In genomic region chr6:42247173-42247572, GRCm38 (mm10) we compare ENCODE assay signal across 10 mouse cellular contexts. TPM values are rescaled to one million over a fixed set of nuclear protein-coding genes. Genes with fewer than 3 reads are reported as not detected.
DNase-seq lines count a peak whose midpoint lies in the region; ATAC-seq and TF ChIP-seq lines count a peak whose summit lies in the region.
"Had no signal": no experiment of that assay in that cellular context is flagged by ENCODE, and none has a peak within 500 bp of the region (broad histone marks: within the 10 kb centered on the region; RNA-seq: fewer than 3 reads in every experiment).

No protein-coding gene starts in this region.

- H3K9ac ChIP-seq in hindbrain, embryonic 16.5 days (ENCODE audit: low read depth, low read length), result peak overlapping the region; percentile 35; the same call in 1 of the 2 replicates
- H3K9ac ChIP-seq in liver, embryonic 15.5 days, result no peak overlapping the region
- no peak overlapping the region for H3K9ac ChIP-seq in heart, embryonic 11.5 days (ENCODE audit: low read depth, low read length)

- peaks cover 7% of the 10 kb centered on the region for H3K4me1 ChIP-seq in thymus, adult 2 months (replicated peaks; ENCODE audit: control insufficient read depth, insufficient read depth, low read length)
- no peaks in the 10 kb centered on the region for H3K4me1 ChIP-seq in hindbrain, embryonic 16.5 days (ENCODE audit: control insufficient read depth, insufficient read depth, low read depth, low read length)
- H3K4me1 ChIP-seq in liver, embryonic 15.5 days (replicated peaks), result peaks cover 22% of the 10 kb centered on the region
- peaks cover 6% of the 10 kb centered on the region; the same call in 1 of the 2 replicates for H3K4me1 ChIP-seq in heart, embryonic 11.5 days (ENCODE audit: control insufficient read depth, insufficient read depth, low read length)

- intact Hi-C loops in heart, postnatal 10 days (cut with DNase I), result no loop called here

- TF ChIP-seq CTCF in thymus, adult 2 months (IDR thresholded peaks at IDR 0.05; ENCODE audit: borderline replicate concordance, control insufficient read depth, extremely low read depth, insufficient read depth, low read length, poor library complexity), result no peak

- H3K27me3 ChIP-seq in thymus, adult 2 months (ENCODE audit: control insufficient read depth, insufficient read depth, low read length), result no peaks in the 10 kb centered on the region
- H3K27me3 ChIP-seq in hindbrain, embryonic 16.5 days (replicated peaks; ENCODE audit: control insufficient read depth, insufficient read depth, low read length), result no peaks in the 10 kb centered on the region
- H3K27me3 ChIP-seq in liver, embryonic 15.5 days, result peaks cover 21% of the 10 kb centered on the region
- H3K27me3 ChIP-seq in heart, embryonic 11.5 days (ENCODE audit: control insufficient read depth, insufficient read depth, low read length), result peaks cover 6% of the 10 kb centered on the region; the same call in 1 of the 2 replicates

- no peak overlapping the region for H3K27ac ChIP-seq in thymus, adult 2 months (ENCODE audit: control insufficient read depth, insufficient read depth, low read length)
- H3K27ac ChIP-seq in hindbrain, embryonic 16.5 days (ENCODE audit: low read depth, low read length), result no peak overlapping the region; the same call in 1 of the 2 replicates
- H3K27ac ChIP-seq in liver, embryonic 15.5 days (replicated peaks), result no peak overlapping the region
- H3K27ac ChIP-seq in heart, embryonic 11.5 days (ENCODE audit: low read depth, low read length), result no peak overlapping the region

- H3K36me3 ChIP-seq in thymus, adult 2 months (ENCODE audit: control insufficient read depth, insufficient read depth, low read length), result no peaks in the 10 kb centered on the region
- H3K36me3 ChIP-seq in hindbrain, embryonic 16.5 days (ENCODE audit: control insufficient read depth, insufficient read depth, low read length), result no peaks in the 10 kb centered on the region
- H3K36me3 ChIP-seq in liver, embryonic 15.5 days (replicated peaks), result no peaks in the 10 kb centered on the region
- no peaks in the 10 kb centered on the region for H3K36me3 ChIP-seq in heart, embryonic 11.5 days (ENCODE audit: control insufficient read depth, insufficient read depth, low read length)

- no peak for TF ChIP-seq POLR2A in thymus, adult 2 months (IDR thresholded peaks at IDR 0.05; ENCODE audit: control insufficient read depth, extremely low read depth, insufficient read depth, low read length, poor library complexity)

- no peak overlapping the region for H3K4me3 ChIP-seq in thymus, adult 2 months (ENCODE audit: control insufficient read depth, insufficient read depth, low read length)
- H3K4me3 ChIP-seq in hindbrain, embryonic 16.5 days (ENCODE audit: low read length), result peak overlapping the region; percentile 33
- H3K4me3 ChIP-seq in liver, embryonic 15.5 days (replicated peaks), result no peak overlapping the region
- H3K4me3 ChIP-seq in heart, embryonic 11.5 days (ENCODE audit: low read depth, low read length), result no peak overlapping the region

- H3K4me2 ChIP-seq in hindbrain, embryonic 16.5 days (ENCODE audit: low read length), result peak overlapping the region; percentile 48
- peak overlapping the region; percentile 4; the same call in 1 of the 2 replicates for H3K4me2 ChIP-seq in liver, embryonic 15.5 days
- H3K4me2 ChIP-seq in heart, embryonic 11.5 days, result no peak overlapping the region

- WGBS in thymus, adult 2 months, result 76% methylated on average over 8 of the region's 8 CpGs
- 8% methylated on average over 8 of the region's 8 CpGs for WGBS in hindbrain, embryonic 16.5 days
- 21% methylated on average over 8 of the region's 8 CpGs for WGBS in liver, embryonic 15.5 days (ENCODE audit: insufficient replicate concordance)
- WGBS in heart, embryonic 11.5 days (ENCODE audit: insufficient replicate concordance), result 12% methylated on average over 8 of the region's 8 CpGs

- DNase-seq in thymus, adult 2 months, result peak; percentile 14
- no peak for DNase-seq in thymus, postnatal 0 days (ENCODE audit: low spot score)
- DNase-seq in thymus, postnatal 4 days, result peak; percentile 46
- DNase-seq in urinary bladder, adult 18-20 months (ENCODE audit: low spot score in 2 of 2), result no peak
- no peak for DNase-seq in heart, postnatal 10 days

- peak; percentile 65 for ATAC-seq in hindbrain, embryonic 16.5 days
- no peak for ATAC-seq in liver, embryonic 15.5 days (ENCODE audit: insufficient read depth)
- ATAC-seq in heart, embryonic 11.5 days (replicated peaks; ENCODE audit: insufficient number of reproducible peaks, low FRiP score, low TSS enrichment), result no peak

- H3K9me3 ChIP-seq in hindbrain, embryonic 16.5 days (ENCODE audit: control insufficient read depth, low read length), result no peaks in the 10 kb centered on the region
- H3K9me3 ChIP-seq in liver, embryonic 15.5 days (replicated peaks), result no peaks in the 10 kb centered on the region
- no peaks in the 10 kb centered on the region for H3K9me3 ChIP-seq in heart, embryonic 11.5 days (replicated peaks; ENCODE audit: control insufficient read depth, low read length)

RNA-seq across cellular contexts. Expression of gene Gstk1, which starts 1.4 kb away (rescaled TPM):
- polyA plus RNA-seq in thymus, adult 2 months (2012; rRNA removed), result 9.7 and 11.7 TPM in 2 replicates
- polyA plus RNA-seq in thymus, postnatal 0 days (2015; fragmentation: Nextera tagmentation; extraction: Ambion mirVana), result 7.5 and 10.0 TPM in 2 replicates
- polyA plus RNA-seq in hindbrain, embryonic 16.5 days (2015; fragmentation: Nextera tagmentation; extraction: Ambion mirVana), result 14.2 and 15.0 TPM in 2 replicates
- polyA plus RNA-seq in liver, embryonic 15.5 days (2015; fragmentation: Nextera tagmentation; extraction: Ambion mirVana), result 6.9 and 8.1 TPM in 2 replicates
- 13.4 and 14.7 TPM in 2 replicates for polyA plus RNA-seq in heart, embryonic 11.5 days (2014; fragmentation: Nextera tagmentation; extraction: Ambion mirVana)
- 10 to 100 TPM; 29.3 to 32.6 TPM for total RNA-seq in heart, postnatal 10 days (2021)

RNA-seq across cellular contexts. Expression of gene Tmem139, which starts 14.6 kb away (rescaled TPM):
- polyA plus RNA-seq in thymus, adult 2 months (2012; rRNA removed), result 0.59 TPM in 1 of 2 replicates, not detected in the other
- polyA plus RNA-seq in thymus, postnatal 0 days (2015; fragmentation: Nextera tagmentation; extraction: Ambion mirVana), result 0.43 and 0.54 TPM in 2 replicates
- polyA plus RNA-seq in hindbrain, embryonic 16.5 days (2015; fragmentation: Nextera tagmentation; extraction: Ambion mirVana), result 0.14 TPM in 2 replicates
- 0.07 TPM in 1 of 2 replicates, not detected in the other for polyA plus RNA-seq in liver, embryonic 15.5 days (2015; fragmentation: Nextera tagmentation; extraction: Ambion mirVana)
- polyA plus RNA-seq in heart, embryonic 11.5 days (2014; fragmentation: Nextera tagmentation; extraction: Ambion mirVana), result 0.51 TPM in 1 of 2 replicates, not detected in the other
- not detected for total RNA-seq in heart, postnatal 10 days (2021)
- polyA plus RNA-seq: spleen, adult 2 months had no signal

RNA-seq across cellular contexts. Expression of gene Casp2, which starts 17.6 kb away (rescaled TPM):
- polyA plus RNA-seq in thymus, adult 2 months (2012; rRNA removed), result 116 and 123 TPM in 2 replicates
- polyA plus RNA-seq in thymus, postnatal 0 days (2015; fragmentation: Nextera tagmentation; extraction: Ambion mirVana), result 72.7 and 74.5 TPM in 2 replicates
- 28.2 and 31.8 TPM in 2 replicates for polyA plus RNA-seq in hindbrain, embryonic 16.5 days (2015; fragmentation: Nextera tagmentation; extraction: Ambion mirVana)
- 24.6 and 25.0 TPM in 2 replicates for polyA plus RNA-seq in liver, embryonic 15.5 days (2015; fragmentation: Nextera tagmentation; extraction: Ambion mirVana)
- polyA plus RNA-seq in heart, embryonic 11.5 days (2014; fragmentation: Nextera tagmentation; extraction: Ambion mirVana), result 34.4 and 34.7 TPM in 2 replicates
- 10 to 100 TPM; 19.6 to 31.8 TPM for total RNA-seq in heart, postnatal 10 days (2021)

RNA-seq across cellular contexts. Expression of gene Tas2r144, which starts 32.0 kb away (rescaled TPM):
- polyA plus RNA-seq in thymus, adult 2 months (2012; rRNA removed), result not detected in 2 replicates
- not detected in 2 replicates for polyA plus RNA-seq in thymus, postnatal 0 days (2015; fragmentation: Nextera tagmentation; extraction: Ambion mirVana)
- not detected in 2 replicates for polyA plus RNA-seq in hindbrain, embryonic 16.5 days (2015; fragmentation: Nextera tagmentation; extraction: Ambion mirVana)
- polyA plus RNA-seq in liver, embryonic 15.5 days (2015; fragmentation: Nextera tagmentation; extraction: Ambion mirVana), result not detected in 2 replicates
- not detected in 2 replicates for polyA plus RNA-seq in heart, embryonic 11.5 days (2014; fragmentation: Nextera tagmentation; extraction: Ambion mirVana)
- total RNA-seq in heart, postnatal 10 days (2021), result not detected
- polyA plus RNA-seq: heart, embryonic 16.5 days; spleen, adult 2 months had no signal

RNA-seq across cellular contexts. Expression of gene Clcn1, which starts 39.3 kb away (rescaled TPM):
- polyA plus RNA-seq in thymus, adult 2 months (2012; rRNA removed), result 0.66 and 1.00 TPM in 2 replicates
- 0.10 and 0.26 TPM in 2 replicates for polyA plus RNA-seq in thymus, postnatal 0 days (2015; fragmentation: Nextera tagmentation; extraction: Ambion mirVana)
- 0.99 and 1.2 TPM in 2 replicates for polyA plus RNA-seq in hindbrain, embryonic 16.5 days (2015; fragmentation: Nextera tagmentation; extraction: Ambion mirVana)
- polyA plus RNA-seq in liver, embryonic 15.5 days (2015; fragmentation: Nextera tagmentation; extraction: Ambion mirVana), result 0.05 and 0.07 TPM in 2 replicates
- polyA plus RNA-seq in heart, embryonic 11.5 days (2014; fragmentation: Nextera tagmentation; extraction: Ambion mirVana), result 0.55 and 0.82 TPM in 2 replicates
- total RNA-seq in heart, postnatal 10 days (2021), result 1 to 10 TPM; 1.3 to 1.9 TPM

Comparison
In these comparisons a context has a peak if more than half of its experiments do, and no peak if none do; other contexts are left out.
1. DNase-seq: peak in thymus, adult 2 months (single experiment) and thymus, postnatal 4 days (single experiment); none in thymus, postnatal 0 days (single experiment), urinary bladder, adult 18-20 months (0 of 2) and heart, postnatal 10 days (0 of 2).